Mouse (Mus musculus) myocyte (in vitro differentiated cells): ENCODE data around the gene Actc1.

Experiments
- E2F4 ChIP-seq: IDR thresholded peaks from one replicate; pipeline ENCODE4 v1.6.1; 2011; ENCODE audit warnings: mild to moderate bottlenecking, control low read depth, moderate library complexity; ENCODE audit not compliant: insufficient read depth
- MAX ChIP-seq: IDR thresholded peaks from one replicate; pipeline ENCODE4 v1.6.1; 2011; ENCODE audit warnings: low read depth, mild to moderate bottlenecking, control low read depth
- POLR2A ChIP-seq: IDR thresholded peaks from one replicate; pipeline ENCODE4 v1.6.1; 2011; ENCODE audit warnings: low read depth, mild to moderate bottlenecking, control low read depth, moderate library complexity; ENCODE audit not compliant: insufficient read length
- POLR2AphosphoS2 ChIP-seq: IDR thresholded peaks from one replicate; pipeline ENCODE4 v1.6.1; 2011; ENCODE audit warnings: low read depth, control low read depth; ENCODE audit not compliant: insufficient read length
- REST ChIP-seq: IDR thresholded peaks from one replicate; pipeline ENCODE4 v1.6.1; 2011; ENCODE audit warnings: mild to moderate bottlenecking, control low read depth, moderate library complexity; ENCODE audit not compliant: insufficient read depth, insufficient read length
- TCF12 ChIP-seq: IDR thresholded peaks from one replicate; pipeline ENCODE4 v1.6.1; 2011; ENCODE audit warnings: mild to moderate bottlenecking, control low read depth; ENCODE audit not compliant: poor library complexity, insufficient read depth, severe bottlenecking
- USF1 ChIP-seq: IDR thresholded peaks from one replicate; pipeline ENCODE4 v1.6.1; 2011; ENCODE audit warnings: low read depth, mild to moderate bottlenecking, control low read depth, moderate library complexity

GRCm38 (mm10) chr2:114051871-114052241 lies 1.5 kb downstream of the Actc1 start:
- TF ChIP-seq POLR2A (no peak), E2F4 (no peak), USF1 (no peak), TCF12 (no peak), MAX (no peak), POLR2AphosphoS2 (peak; percentile 19), REST (no peak)
